Mouse (Mus musculus) hindbrain, embryonic 14.5 days (tissue): Measurements from ENCODE around the gene Grik3. TPM values are rescaled to one million over a fixed set of nuclear protein-coding genes. Genes with fewer than 3 reads are reported as not detected.

ENCODE experiments used
- ATAC-seq: fragments of 200-750 bp; cut with Nextera tagmentation; 2 replicates; pipeline ENCODE4 v1.8.0; 2017; ENCODE audit warnings: moderate number of reproducible peaks, mild to moderate bottlenecking, moderate TSS enrichment, moderate library complexity; ENCODE audit not compliant: low FRiP score
- DNase-seq: peaks from one replicate; pipeline ENCODE4 v3.0.0-alpha.2; 2015; ENCODE audit warnings: low spot score
- H3K27ac ChIP-seq: fragments of 300-500 bp; sonication (generic); 2 replicates; pipeline ENCODE4 v1.5.1; 2014; ENCODE audit warnings: mild to moderate bottlenecking, moderate library complexity
- H3K27me3 ChIP-seq: fragments of 300-500 bp; sonication (generic); 2 replicates; pipeline ENCODE4 v1.6.1; 2014; ENCODE audit warnings: mild to moderate bottlenecking, low read length, mixed read lengths; ENCODE audit not compliant: control insufficient read depth, insufficient read depth
- H3K36me3 ChIP-seq: fragments of 300-500 bp; sonication (generic); replicated peaks from 2 replicates; pipeline ENCODE4 v1.6.1; 2014; ENCODE audit not compliant: control insufficient read depth, insufficient read depth
- H3K4me1 ChIP-seq: fragments of 300-500 bp; sonication (generic); replicated peaks from 2 replicates; pipeline ENCODE4 v1.6.1; 2014; ENCODE audit warnings: antibody characterized with exemption, low read length, mixed read lengths; ENCODE audit not compliant: control insufficient read depth, insufficient read depth
- H3K4me2 ChIP-seq: fragments of 300-500 bp; sonication (generic); replicated peaks from 2 replicates; pipeline ENCODE4 v1.6.1; 2014; ENCODE audit warnings: mild to moderate bottlenecking, moderate library complexity
- H3K4me3 ChIP-seq: fragments of 300-500 bp; sonication (generic); replicated peaks from 2 replicates; pipeline ENCODE4 v1.5.1; 2014; ENCODE audit warnings: mild to moderate bottlenecking, low read length
- H3K9ac ChIP-seq: fragments of 300-500 bp; sonication (generic); 2 replicates; pipeline ENCODE4 v1.6.1; 2014
- H3K9me3 ChIP-seq: fragments of 300-500 bp; sonication (generic); 2 replicates; pipeline ENCODE4 v1.6.1; 2016; ENCODE audit warnings: low read length; ENCODE audit not compliant: control insufficient read depth
- WGBS: fragments of 180-500 bp; shearing (Covaris S2); extraction: QIAGEN DNeasy Blood & Tissue Kit; methylation state at CpG from one replicate; pipeline ENCODE4 v1.1.7; 2014; 5-methylcytosine and 5-hydroxymethylcytosine counted together
- polyA plus RNA-seq: library from polyadenylated mRNA; unstranded; fragments of >200 nt; fragmentation: Nextera tagmentation; extraction: Ambion mirVana; gene quantifications from 2 replicates; pipeline ENCODE4 v1.2.1, GENCODE M21; 2014

Grik3 gene
- polyA plus RNA-seq, 1 experiment from 2014 or later, result 6.0 TPM

- under 1% methylated on average over 8 of the region's 8 CpGs for WGBS
- DNase-seq, result no peak
- H3K27ac ChIP-seq, result peak overlapping the region; percentile 14; the same call in 1 of the 2 replicates
These were observed 43.9 kb downstream of the Grik3 start for GRCm38 (mm10) chr4:125534449-125534848.

DNA sequence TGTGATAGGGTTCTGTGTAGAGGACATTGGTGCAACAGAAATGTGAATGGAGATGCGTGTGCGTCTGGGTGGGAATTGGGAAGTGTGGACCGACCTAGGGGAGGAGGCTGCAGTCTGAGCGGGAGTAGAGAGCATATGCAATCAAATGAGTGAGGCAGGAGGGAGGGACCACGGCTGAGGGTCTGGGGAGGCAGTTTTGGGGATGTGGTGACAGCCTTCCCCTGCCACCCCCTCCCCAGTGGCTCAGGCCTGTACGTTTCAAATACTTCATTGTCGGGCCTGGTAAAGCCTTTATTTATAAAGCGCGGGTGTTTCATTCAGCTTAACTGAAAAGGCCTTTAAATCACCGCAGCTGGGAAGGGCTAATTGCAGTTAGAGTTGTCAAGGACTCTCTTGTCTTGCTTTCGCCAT is 44.5 kb downstream of the Grik3 start:
- no peaks in the 10 kb centered on the region for H3K36me3 ChIP-seq
- peaks cover 12% of the 10 kb centered on the region for H3K4me1 ChIP-seq
- no peaks in the 10 kb centered on the region for H3K9me3 ChIP-seq
- H3K4me2 ChIP-seq, result no peak overlapping the region
- no peak for ATAC-seq
- DNase-seq, result no peak
- H3K27ac ChIP-seq, result peak overlapping the region; percentile 14; the same call in 1 of the 2 replicates
- 5% methylated on average over 11 of the region's 11 CpGs for WGBS
- H3K27me3 ChIP-seq, result no peaks in the 10 kb centered on the region
- H3K4me3 ChIP-seq, result no peak overlapping the region
- no peak overlapping the region for H3K9ac ChIP-seq

More at GRCm38 (mm10) chr4:125534449-125534848, 43.9 kb downstream of the Grik3 start:
- Histone ChIP-seq H3K4me2 (no peak overlapping the region), H3K36me3 (no peaks in the 10 kb centered on the region), H3K27me3 (no peaks in the 10 kb centered on the region), H3K9me3 (no peaks in the 10 kb centered on the region), H3K9ac (no peak overlapping the region), H3K4me1 (peaks cover 12% of the 10 kb centered on the region), H3K4me3 (no peak overlapping the region)
- ATAC-seq, result peak; percentile 43; the same call in 1 of the 2 replicates

DNA sequence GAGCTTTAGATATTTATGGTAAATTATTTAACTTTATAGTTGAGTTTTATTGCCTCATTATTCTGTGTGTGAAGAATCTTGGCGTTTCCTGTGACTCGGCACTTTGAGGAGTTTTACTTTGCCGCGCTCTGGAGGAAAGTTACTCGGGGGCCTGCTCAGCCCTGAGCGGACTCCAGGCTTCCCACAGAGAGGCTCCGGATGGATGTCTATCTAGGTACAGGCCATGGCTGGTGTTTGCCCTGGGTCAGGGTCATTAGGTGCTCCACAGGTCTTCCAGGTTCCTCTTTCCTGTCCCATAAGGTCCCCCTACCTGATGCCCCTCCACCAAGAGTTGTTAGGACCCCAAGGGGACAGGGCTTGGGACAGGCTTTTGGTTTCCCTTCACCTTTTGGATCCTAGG is 45.0 kb downstream of the Grik3 start:
- no peak overlapping the region for H3K4me3 ChIP-seq
- WGBS, result 12% methylated on average over 7 of the region's 7 CpGs
- no peak for ATAC-seq
- H3K9me3 ChIP-seq, result no peaks in the 10 kb centered on the region
- H3K4me2 ChIP-seq, result no peak overlapping the region
- H3K27ac ChIP-seq, result no peak overlapping the region
- H3K4me1 ChIP-seq, result peaks cover 12% of the 10 kb centered on the region
- no peak for DNase-seq
- H3K9ac ChIP-seq, result no peak overlapping the region
- H3K36me3 ChIP-seq, result no peaks in the 10 kb centered on the region
- H3K27me3 ChIP-seq, result no peaks in the 10 kb centered on the region

- no peak for ATAC-seq
- H3K4me1 ChIP-seq, result peaks cover 12% of the 10 kb centered on the region
- no peak for DNase-seq
- no peak overlapping the region for H3K4me2 ChIP-seq
- WGBS, result 34% methylated on average over 4 of the region's 4 CpGs
- no peaks in the 10 kb centered on the region for H3K9me3 ChIP-seq
- no peak overlapping the region for H3K9ac ChIP-seq
- H3K27me3 ChIP-seq, result no peaks in the 10 kb centered on the region
- H3K36me3 ChIP-seq, result no peaks in the 10 kb centered on the region
- no peak overlapping the region for H3K4me3 ChIP-seq
- H3K27ac ChIP-seq, result no peak overlapping the region
These were observed 45.5 kb downstream of the Grik3 start for GRCm38 (mm10) chr4:125535977-125536376.

DNA sequence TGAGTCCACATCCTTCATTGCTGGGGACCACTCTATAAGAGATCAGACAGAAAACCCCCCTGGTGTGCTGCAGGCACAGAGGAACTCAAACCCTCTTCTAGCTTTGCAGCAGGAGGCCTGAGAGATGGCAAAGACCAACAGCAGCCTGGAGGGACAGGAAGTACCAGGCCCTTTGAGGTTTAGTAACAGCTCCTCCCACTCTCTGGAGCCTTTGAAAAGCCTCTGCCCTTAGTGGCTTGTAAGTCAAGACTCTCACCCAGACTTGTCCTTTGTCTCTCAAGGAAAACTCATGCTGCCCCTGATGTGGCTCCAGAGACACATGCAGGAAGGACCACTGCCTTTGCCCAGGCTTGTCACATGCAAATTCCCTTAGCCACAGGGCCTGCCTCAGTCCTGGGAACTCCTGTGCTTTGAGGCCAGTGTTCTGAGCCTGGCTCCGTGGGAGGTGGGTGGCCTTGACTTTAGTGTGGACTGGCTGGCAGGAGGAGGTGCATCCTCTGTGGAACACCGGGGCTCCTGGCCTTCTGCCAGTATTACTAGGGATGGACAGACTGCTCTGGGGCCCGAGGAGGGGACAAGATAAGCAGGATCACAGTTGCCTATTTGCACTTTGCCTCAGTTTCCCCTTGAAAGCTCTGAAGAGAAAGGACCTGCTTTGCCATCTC is 47.9 kb downstream of the Grik3 start:
- WGBS, result 11% methylated on average over 3 of the region's 3 CpGs
- Histone ChIP-seq H3K4me3 (no peak overlapping the region), H3K27me3 (no peaks in the 10 kb centered on the region), H3K36me3 (no peaks in the 10 kb centered on the region), H3K4me2 (no peak overlapping the region), H3K4me1 (peaks cover 12% of the 10 kb centered on the region), H3K9ac (no peak overlapping the region), H3K27ac (no peak overlapping the region), H3K9me3 (no peaks in the 10 kb centered on the region)
- no peak for ATAC-seq
- no peak for DNase-seq

DNA sequence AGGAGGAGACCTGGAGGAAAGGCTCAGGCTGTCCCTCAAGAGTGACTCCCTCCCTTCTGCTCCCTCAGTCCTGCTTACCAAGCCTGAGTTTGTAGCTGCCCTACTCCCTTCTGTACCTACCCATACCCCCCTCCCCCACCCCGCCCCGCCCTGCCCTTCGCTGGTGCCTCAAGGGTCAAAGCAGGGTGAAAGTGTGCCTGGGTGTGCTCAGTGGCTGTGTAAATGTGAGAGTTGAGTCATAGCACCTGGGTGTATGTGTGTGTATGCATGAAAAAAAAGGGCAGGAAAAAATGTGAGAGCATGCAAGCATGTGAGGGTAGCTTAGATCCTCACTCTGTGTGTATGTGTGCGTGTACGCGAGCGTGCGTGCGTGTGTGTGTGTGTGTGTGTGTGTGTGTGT is 49.1 kb downstream of the Grik3 start:
- Histone ChIP-seq H3K4me1 (peaks cover 2% of the 10 kb centered on the region), H3K36me3 (no peaks in the 10 kb centered on the region), H3K27me3 (no peaks in the 10 kb centered on the region), H3K9ac (no peak overlapping the region), H3K4me3 (no peak overlapping the region), H3K27ac (no peak overlapping the region), H3K4me2 (no peak overlapping the region), H3K9me3 (no peaks in the 10 kb centered on the region)
- no peak for ATAC-seq
- WGBS, result 94% methylated on average over 9 of the region's 9 CpGs
- DNase-seq, result no peak

- H3K4me2 ChIP-seq, result no peak overlapping the region
- H3K9ac ChIP-seq, result no peak overlapping the region
- H3K4me1 ChIP-seq, result peaks cover 18% of the 10 kb centered on the region
- no peaks in the 10 kb centered on the region for H3K27me3 ChIP-seq
- DNase-seq, result no peak
- H3K36me3 ChIP-seq, result no peaks in the 10 kb centered on the region
- no peak for ATAC-seq
- no peak overlapping the region for H3K27ac ChIP-seq
- H3K9me3 ChIP-seq, result no peaks in the 10 kb centered on the region
- H3K4me3 ChIP-seq, result no peak overlapping the region
- 90% methylated on average over 5 of the region's 5 CpGs for WGBS
These were observed 52.7 kb downstream of the Grik3 start for GRCm38 (mm10) chr4:125543171-125543570.

- Histone ChIP-seq H3K4me1 (peaks cover 18% of the 10 kb centered on the region), H3K27ac (peak overlapping the region; percentile 85), H3K36me3 (no peaks in the 10 kb centered on the region), H3K27me3 (no peaks in the 10 kb centered on the region), H3K9ac (no peak overlapping the region; the same call in 1 of the 2 replicates), H3K4me3 (no peak overlapping the region), H3K9me3 (no peaks in the 10 kb centered on the region), H3K4me2 (peak overlapping the region; percentile 26)
- ATAC-seq (peak; percentile 81), DNase-seq (peak; percentile 62)
- WGBS, result 11% methylated on average over 18 of the region's 18 CpGs
These were observed 54.7 kb downstream of the Grik3 start for GRCm38 (mm10) chr4:125544947-125545767.

GRCm38 (mm10) chr4:125545768-125546220 is 55.3 kb downstream of the Grik3 start:
- H3K36me3 ChIP-seq, result no peaks in the 10 kb centered on the region
- peak overlapping the region; percentile 85 for H3K27ac ChIP-seq
- no peaks in the 10 kb centered on the region for H3K9me3 ChIP-seq
- H3K9ac ChIP-seq, result no peak overlapping the region; the same call in 1 of the 2 replicates
- no peaks in the 10 kb centered on the region for H3K27me3 ChIP-seq
- 34% methylated on average over 7 of the region's 7 CpGs for WGBS
- peaks cover 18% of the 10 kb centered on the region for H3K4me1 ChIP-seq
- ATAC-seq, result peak; percentile 47
- no peak for DNase-seq
- no peak overlapping the region for H3K4me3 ChIP-seq
- peak overlapping the region; percentile 26; the same call in 1 of the 2 replicates for H3K4me2 ChIP-seq
